Mouse (Mus musculus) retina, embryonic 14.5 days (tissue): ENCODE measurements around the gene Tnk2.
A peak's percentile ranks its signal among the peaks of the same experiment; 100 is the strongest.
"Not testable (repeated sequence)": the region's sequence is repeated elsewhere in the genome, so short reads cannot be mapped to it uniquely, and the experiment has no call there.

Source experiments
- DNase-seq: peaks from one replicate; pipeline ENCODE4 v3.0.0-alpha.2; 2015; ENCODE audit warnings: low spot score

Gene Tnk2

GRCm38 (mm10) chr16:32636331-32636730 is 7.3 kb upstream of the Tnk2 start:
- no peak for DNase-seq

GRCm38 (mm10) chr16:32636871-32637521 is 6.7 kb upstream of the Tnk2 start:
- DNase-seq, result no peak

- DNase-seq, result peak; percentile 97
These were observed 5.2 kb upstream of the Tnk2 start for GRCm38 (mm10) chr16:32638476-32638875.

GRCm38 (mm10) chr16:32640096-32640495 is 3.6 kb upstream of the Tnk2 start:
- no peak for DNase-seq

GRCm38 (mm10) chr16:32640683-32641082 is 3.0 kb upstream of the Tnk2 start:
- DNase-seq, result not testable (repeated sequence)

GRCm38 (mm10) chr16:32641440-32642219 is 2.0 kb upstream of the Tnk2 start:
- no peak for DNase-seq

GRCm38 (mm10) chr16:32642280-32642679 is 1.4 kb upstream of the Tnk2 start:
- peak; percentile 46 for DNase-seq

- DNase-seq, result peak; percentile 62
These were observed 561 bp downstream of the Tnk2 start for GRCm38 (mm10) chr16:32644069-32644800.

GRCm38 (mm10) chr16:32644801-32645170 is 1.1 kb downstream of the Tnk2 start:
- DNase-seq, result peak; percentile 41

- peak; percentile 46 for DNase-seq
These were observed 1.8 kb downstream of the Tnk2 start for GRCm38 (mm10) chr16:32645361-32645914.

GRCm38 (mm10) chr16:32646014-32646413 is 2.3 kb downstream of the Tnk2 start:
- no peak for DNase-seq

- no peak for DNase-seq
These were observed 4.0 kb downstream of the Tnk2 start for GRCm38 (mm10) chr16:32647712-32648111.

GRCm38 (mm10) chr16:32650461-32650860 is 6.8 kb downstream of the Tnk2 start:
- DNase-seq, result no peak

GRCm38 (mm10) chr16:32650974-32651618 is 7.4 kb downstream of the Tnk2 start:
- no peak for DNase-seq

GRCm38 (mm10) chr16:32654071-32654733 is 10.5 kb downstream of the Tnk2 start:
- DNase-seq, result no peak

- DNase-seq, result no peak
These were observed 11.9 kb downstream of the Tnk2 start for GRCm38 (mm10) chr16:32655534-32655933.

- DNase-seq, result no peak
These were observed 12.6 kb downstream of the Tnk2 start for GRCm38 (mm10) chr16:32656321-32656720.

GRCm38 (mm10) chr16:32656794-32657193 is 13.1 kb downstream of the Tnk2 start:
- no peak for DNase-seq

- no peak for DNase-seq
These were observed 14.0 kb downstream of the Tnk2 start for GRCm38 (mm10) chr16:32657498-32658250.

GRCm38 (mm10) chr16:32658743-32659171 is 15.1 kb downstream of the Tnk2 start:
- DNase-seq, result peak; percentile 44

GRCm38 (mm10) chr16:32659385-32659784 is 15.7 kb downstream of the Tnk2 start:
- peak; percentile 88 for DNase-seq
